Comparison of ENCODE assay signal across 15 mouse cellular contexts in genomic region chr6:39054206-39054864, GRCm38 (mm10).
DNase-seq lines count a peak whose midpoint lies in the region; ATAC-seq and TF ChIP-seq lines count a peak whose summit lies in the region.
"Had no signal": no experiment of that assay in that cellular context is flagged by ENCODE, and none has a peak within 500 bp of the region (broad histone marks: within the 10 kb centered on the region; RNA-seq: fewer than 3 reads in every experiment).

No protein-coding gene starts in this region.

- H3K9ac ChIP-seq in neural tube, embryonic 12.5 days: no peak overlapping the region
- no peak overlapping the region for H3K9ac ChIP-seq in limb, embryonic 12.5 days (replicated peaks)
- H3K9ac ChIP-seq: kidney, embryonic 15.5 days; midbrain, embryonic 13.5 days had no signal

- WGBS in neural tube, embryonic 12.5 days: 45% methylated on average over 13 of the region's 13 CpGs
- 47% methylated on average over 13 of the region's 13 CpGs for WGBS in limb, embryonic 12.5 days

- H3K4me3 ChIP-seq in gastrocnemius, adult 2 months: no peak overlapping the region
- H3K4me3 ChIP-seq in neural tube, embryonic 12.5 days: no peak overlapping the region
- H3K4me3 ChIP-seq in limb, embryonic 12.5 days (replicated peaks): no peak overlapping the region
- H3K4me3 ChIP-seq: heart, embryonic 10.5 days; kidney, embryonic 15.5 days; midbrain, embryonic 13.5 days had no signal

- H3K36me3 ChIP-seq in neural tube, embryonic 12.5 days: no peaks in the 10 kb centered on the region
- no peaks in the 10 kb centered on the region for H3K36me3 ChIP-seq in limb, embryonic 12.5 days
- H3K36me3 ChIP-seq: heart, embryonic 10.5 days; kidney, embryonic 15.5 days; midbrain, embryonic 13.5 days had no signal

- ATAC-seq in neural tube, embryonic 12.5 days (ENCODE audit: low FRiP score, low read depth): peak; percentile 33; the same call in 1 of the 2 replicates
- peak; percentile 35; the same call in 1 of the 2 replicates for ATAC-seq in limb, embryonic 12.5 days (ENCODE audit: insufficient number of reproducible peaks, insufficient read depth, low FRiP score, low TSS enrichment, low read depth)
- ATAC-seq: midbrain, embryonic 13.5 days had no signal

- no peak for TF ChIP-seq CTCF in gastrocnemius, adult 2 months (IDR thresholded peaks at IDR 0.05)

- no peak overlapping the region for H3K4me2 ChIP-seq in neural tube, embryonic 12.5 days (replicated peaks)
- H3K4me2 ChIP-seq in limb, embryonic 12.5 days: no peak overlapping the region
- H3K4me2 ChIP-seq: kidney, embryonic 15.5 days; liver, embryonic 11.5 days; midbrain, embryonic 13.5 days had no signal

- H3K4me1 ChIP-seq in neural tube, embryonic 12.5 days: no peaks in the 10 kb centered on the region
- H3K4me1 ChIP-seq in limb, embryonic 12.5 days (replicated peaks): peaks cover 26% of the 10 kb centered on the region

- H3K27ac ChIP-seq in gastrocnemius, adult 2 months: peak overlapping the region; percentile 12; the same call in 1 of the 2 replicates
- H3K27ac ChIP-seq in neural tube, embryonic 12.5 days: no peak overlapping the region
- peak overlapping the region; percentile 74 for H3K27ac ChIP-seq in limb, embryonic 12.5 days
- H3K27ac ChIP-seq: heart, embryonic 10.5 days; kidney, embryonic 15.5 days; midbrain, embryonic 13.5 days had no signal

- no peaks in the 10 kb centered on the region for H3K9me3 ChIP-seq in neural tube, embryonic 12.5 days
- no peaks in the 10 kb centered on the region for H3K9me3 ChIP-seq in limb, embryonic 12.5 days
- H3K9me3 ChIP-seq: heart, embryonic 10.5 days; kidney, embryonic 15.5 days; midbrain, embryonic 13.5 days had no signal

- DNase-seq in gastrocnemius, adult 2 months: no peak
- DNase-seq in gastrocnemius, postnatal 14 days: no peak
- no peak for DNase-seq in neural tube, embryonic 10.5 days (ENCODE audit: extremely low spot score, low spot score)
- no peak for DNase-seq in lung, postnatal 14 days
- no peak for DNase-seq in cerebellum, adult 8-10 months
- DNase-seq: cerebellum, postnatal 36 days; lung, postnatal 10 days; right cerebral cortex, postnatal 14 days; thymus, postnatal 14 days had no signal

- intact Hi-C loops in gastrocnemius, adult 2 months (cut with DNase I): no loop called here
- intact Hi-C loops in gastrocnemius, postnatal 14 days (cut with DNase I; ENCODE audit: low total_unique reads): no loop called here

- no peaks in the 10 kb centered on the region for H3K27me3 ChIP-seq in neural tube, embryonic 12.5 days (replicated peaks)
- 0 out of 2 replicates have a peak, but pooled peaks cover 8% of the 10 kb centered on the region for H3K27me3 ChIP-seq in limb, embryonic 12.5 days
- H3K27me3 ChIP-seq: midbrain, embryonic 13.5 days had no signal
